Mouse (Mus musculus): ENCODE measurements at regions not wholly inside any gene's neighbourhood (a gene's known extent, or its start where the extent isn't known, plus 50 kb on each side); places are given as distances from the start of the nearest gene placed in this dataset.
"Not testable (repeated sequence)": the region's sequence is repeated elsewhere in the genome, so short reads cannot be mapped to it uniquely, and the experiment has no call there.

DNA sequence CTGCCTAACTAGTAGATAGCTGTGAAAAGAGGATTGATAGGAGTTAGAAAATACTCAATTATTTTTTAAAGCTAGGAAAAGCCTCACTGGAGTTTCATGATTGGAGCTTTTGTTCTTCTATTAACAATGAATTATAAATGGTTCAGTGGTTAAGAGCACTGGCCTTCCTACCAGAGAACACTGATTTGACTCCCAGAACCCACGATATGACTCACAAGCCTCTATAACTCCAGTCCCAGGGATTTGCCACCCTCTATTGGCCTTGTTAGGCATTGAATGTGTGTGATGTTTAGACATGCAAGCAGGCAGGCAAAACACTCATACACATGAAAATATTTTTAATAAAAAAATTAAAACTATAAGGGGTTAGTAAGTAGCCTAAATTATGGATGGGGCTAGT lies 704.4 kb downstream of the Rapgef2 start:
- Histone ChIP-seq H3K27me3 (replicated peaks) (no peaks in the 10 kb centered on the region), H3K4me3 (no peak overlapping the region), H3K4me1 (no peaks in the 10 kb centered on the region), H3K9ac (no peak overlapping the region), H3K9me3 (replicated peaks) (no peaks in the 10 kb centered on the region), H3K27ac (no peak overlapping the region), H3K4me2 (no peak overlapping the region), H3K36me3 (no peaks in the 10 kb centered on the region)
- WGBS (ENCODE audit: insufficient replicate concordance) = 22% methylated on average over 1 of the region's 1 CpGs
- ATAC-seq = no peak

DNA sequence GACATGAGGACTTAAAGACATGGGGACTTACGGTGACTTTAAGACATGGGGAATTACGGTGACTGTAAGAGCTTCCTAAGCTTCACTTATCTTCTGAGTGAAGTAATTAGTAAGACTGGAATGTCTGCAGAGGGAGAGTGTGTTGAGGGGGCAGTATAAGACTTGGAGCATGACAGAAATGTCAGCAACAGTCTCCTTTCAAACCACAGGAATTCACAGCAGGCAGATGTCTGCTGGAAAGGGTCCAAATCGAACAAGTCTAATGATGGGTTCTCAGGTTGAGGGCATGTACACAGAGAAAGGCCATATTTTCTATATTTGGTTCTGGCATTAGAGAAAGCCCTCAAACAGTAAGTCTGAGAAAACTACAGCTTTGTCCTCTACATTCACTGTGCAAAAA lies 705.2 kb downstream of the Rapgef2 start:
- Histone ChIP-seq H3K4me1 (no peaks in the 10 kb centered on the region), H3K4me3 (no peak overlapping the region), H3K27ac (no peak overlapping the region), H3K36me3 (no peaks in the 10 kb centered on the region), H3K4me2 (no peak overlapping the region), H3K9ac (no peak overlapping the region), H3K27me3 (replicated peaks) (no peaks in the 10 kb centered on the region), H3K9me3 (replicated peaks) (no peaks in the 10 kb centered on the region)
- WGBS (ENCODE audit: insufficient replicate concordance) = 52% methylated on average over 3 of the region's 3 CpGs
- no peak for ATAC-seq

DNA sequence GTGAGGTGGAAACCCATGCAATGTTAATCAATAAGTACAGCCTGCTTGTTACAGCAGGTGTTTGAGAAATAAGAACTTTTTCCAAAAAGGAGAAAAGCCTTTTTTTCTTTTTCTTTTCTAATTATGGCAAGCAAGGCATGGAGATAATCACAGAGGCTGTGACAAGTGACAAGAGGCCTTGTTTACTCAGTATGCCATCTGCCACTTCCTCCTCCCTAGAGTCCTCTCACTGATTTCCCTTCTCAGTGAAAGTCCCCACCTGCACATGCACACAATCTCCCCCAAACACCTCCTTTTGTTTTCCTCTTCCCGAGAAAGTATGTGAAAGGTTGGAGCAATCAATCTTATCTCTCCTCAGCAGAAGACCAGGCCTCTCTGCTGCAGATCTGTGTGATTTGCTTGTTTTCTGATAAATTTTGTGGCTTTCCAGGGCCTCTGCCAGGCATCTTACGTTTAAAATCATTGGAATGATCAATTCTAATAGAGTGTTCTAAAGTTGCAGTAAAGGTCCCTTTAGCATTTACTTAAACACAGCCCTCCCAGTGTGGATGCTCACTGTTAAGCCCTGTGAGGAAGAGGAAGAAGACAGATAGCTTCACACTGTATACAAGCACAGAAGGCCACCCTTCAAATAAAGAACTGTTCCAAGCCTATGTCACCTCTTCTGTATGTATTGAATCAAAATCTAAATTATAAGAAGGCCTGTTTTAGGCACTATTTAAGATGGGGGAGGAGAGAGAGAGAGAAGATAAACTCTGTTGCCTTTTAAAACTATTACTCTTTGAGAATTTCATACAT lies 710.5 kb downstream of the Rapgef2 start:
- Histone ChIP-seq H3K4me3 (no peak overlapping the region), H3K9me3 (replicated peaks) (no peaks in the 10 kb centered on the region), H3K4me2 (no peak overlapping the region), H3K27ac (no peak overlapping the region), H3K4me1 (no peaks in the 10 kb centered on the region), H3K27me3 (replicated peaks) (no peaks in the 10 kb centered on the region), H3K9ac (no peak overlapping the region), H3K36me3 (no peaks in the 10 kb centered on the region)
- WGBS (ENCODE audit: insufficient replicate concordance) = 4% methylated on average over 2 of the region's 2 CpGs
- ATAC-seq = no peak

DNA sequence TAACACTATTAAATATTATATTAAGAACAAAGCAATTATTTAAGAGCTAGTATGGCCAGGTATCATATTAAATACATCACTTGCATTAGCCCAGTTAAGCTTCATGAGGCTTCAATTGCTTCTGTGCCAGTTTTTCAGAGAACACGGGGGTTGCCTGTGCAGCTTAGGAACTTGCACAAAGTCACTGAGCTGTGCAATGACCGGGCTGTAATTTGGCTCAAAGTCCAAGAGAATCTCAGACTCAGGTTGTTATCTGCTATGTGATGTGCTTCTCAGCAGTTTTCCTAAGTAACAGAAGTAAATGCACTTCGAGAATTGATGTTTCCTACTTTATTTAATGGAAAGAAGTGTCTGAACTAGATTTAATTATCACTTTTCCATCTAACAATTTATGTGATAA lies 711.5 kb downstream of the Rapgef2 start:
- no peak overlapping the region for H3K4me3 ChIP-seq
- no peak overlapping the region for H3K27ac ChIP-seq
- no peaks in the 10 kb centered on the region for H3K4me1 ChIP-seq
- ATAC-seq = no peak
- H3K9ac ChIP-seq = no peak overlapping the region
- no peak overlapping the region for H3K4me2 ChIP-seq
- no peaks in the 10 kb centered on the region for H3K9me3 ChIP-seq (replicated peaks)
- no peaks in the 10 kb centered on the region for H3K27me3 ChIP-seq (replicated peaks)
- H3K36me3 ChIP-seq = no peaks in the 10 kb centered on the region
- WGBS (ENCODE audit: insufficient replicate concordance) = 52% methylated on average over 3 of the region's 3 CpGs

GRCm38 (mm10) chr3:78573299-78573698 lies 713.0 kb downstream of the Rapgef2 start:
- no peak overlapping the region for H3K4me3 ChIP-seq
- H3K27ac ChIP-seq = no peak overlapping the region
- H3K4me1 ChIP-seq = no peaks in the 10 kb centered on the region
- H3K36me3 ChIP-seq = no peaks in the 10 kb centered on the region
- no peak for ATAC-seq
- no peaks in the 10 kb centered on the region for H3K27me3 ChIP-seq (replicated peaks)
- WGBS (ENCODE audit: insufficient replicate concordance) = 78% methylated on average over 6 of the region's 6 CpGs
- H3K4me2 ChIP-seq = no peak overlapping the region
- H3K9ac ChIP-seq = no peak overlapping the region
- H3K9me3 ChIP-seq (replicated peaks) = no peaks in the 10 kb centered on the region

DNA sequence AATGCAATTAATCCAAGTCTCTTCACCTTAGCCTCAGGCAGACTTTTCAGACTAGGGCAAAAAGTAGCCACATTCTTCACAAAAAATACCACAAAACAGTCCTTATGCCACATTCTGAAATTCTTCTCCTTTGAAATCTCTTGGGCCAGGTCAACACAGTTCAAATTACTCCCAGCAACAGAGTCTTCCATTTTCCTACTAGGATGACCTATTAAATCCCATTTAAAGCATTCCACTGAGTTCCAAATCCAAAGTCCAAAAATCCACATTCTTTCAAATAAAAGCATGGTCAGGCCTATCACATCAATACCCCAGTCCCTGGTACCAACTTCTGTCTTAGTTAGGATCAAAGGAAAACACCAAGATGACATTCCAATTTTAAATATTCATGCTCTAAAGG lies 721.4 kb downstream of the Rapgef2 start:
- not testable (repeated sequence) for H3K4me3 ChIP-seq; ATAC-seq; H3K4me2 ChIP-seq; H3K27ac ChIP-seq; H3K9me3 ChIP-seq (replicated peaks); H3K36me3 ChIP-seq; H3K4me1 ChIP-seq; H3K27me3 ChIP-seq (replicated peaks); H3K9ac ChIP-seq

All from liver, embryonic 12.5 days (tissue).